Mouse (Mus musculus) E14TG2a.4 (cell line): ENCODE data around the gene Snrpa1.
"Not testable (repeated sequence)": the region's sequence is repeated elsewhere in the genome, so short reads cannot be mapped to it uniquely, and the experiment has no call there.

ENCODE experiments used
- H3K27me3 ChIP-seq: 2 replicates; pipeline ENCODE4 v1.6.1; 2014; ENCODE audit warnings: low read length, control low read depth; ENCODE audit not compliant: insufficient read depth
- H3K36me3 ChIP-seq: 2 replicates; pipeline ENCODE4 v1.6.1; 2014; ENCODE audit warnings: low read length, control low read depth; ENCODE audit not compliant: insufficient read depth
- H3K4me1 ChIP-seq: replicated peaks from 2 replicates; pipeline ENCODE4 v1.6.1; 2014; ENCODE audit warnings: low read depth, low read length, control low read depth
- H3K4me3 ChIP-seq: replicated peaks from 2 replicates; pipeline ENCODE4 v1.5.1; 2014; ENCODE audit warnings: mild to moderate bottlenecking, low read length
- H3K9me3 ChIP-seq: 2 replicates; pipeline ENCODE4 v1.6.1; 2014; ENCODE audit warnings: low read length, control low read depth
- CTCF ChIP-seq: conservative IDR thresholded peaks from 2 replicates; pipeline ENCODE4 v1.5.1; 2014; ENCODE audit warnings: low read length
- NANOG ChIP-seq: IDR thresholded peaks from 2 replicates; pipeline ENCODE4 v1.6.1; 2014; ENCODE audit warnings: borderline replicate concordance, low read length, mixed read lengths
- POU5F1 ChIP-seq: IDR thresholded peaks from 2 replicates; pipeline ENCODE4 v1.6.1; 2014; ENCODE audit warnings: low read length, borderline replicate concordance

The Snrpa1 gene

GRCm38 (mm10) chr7:66043552-66044459, 15.0 kb upstream of the Snrpa1 start, which contains the start of gene Gm45213:
Gene Gm45213, plus strand, starts transcription at chr7:66043602.
- peaks cover 60% of the 10 kb centered on the region for H3K36me3 ChIP-seq
- no peaks in the 10 kb centered on the region for H3K27me3 ChIP-seq
- H3K9me3 ChIP-seq: peaks cover 25% of the 10 kb centered on the region
- no peaks in the 10 kb centered on the region for H3K4me1 ChIP-seq
- TF ChIP-seq NANOG: no peak
- TF ChIP-seq POU5F1: no peak
- TF ChIP-seq CTCF: no peak
- H3K4me3 ChIP-seq: no peak within 1 kb of the TSS

GRCm38 (mm10) chr7:66044617-66045016, 14.2 kb upstream of the Snrpa1 start:
- Histone ChIP-seq H3K36me3 (peaks cover 68% of the 10 kb centered on the region), H3K27me3 (no peaks in the 10 kb centered on the region), H3K4me3 (no peak overlapping the region), H3K4me1 (no peaks in the 10 kb centered on the region), H3K9me3 (peaks cover 25% of the 10 kb centered on the region)
- TF ChIP-seq NANOG (no peak), CTCF (no peak), POU5F1 (no peak)

DNA sequence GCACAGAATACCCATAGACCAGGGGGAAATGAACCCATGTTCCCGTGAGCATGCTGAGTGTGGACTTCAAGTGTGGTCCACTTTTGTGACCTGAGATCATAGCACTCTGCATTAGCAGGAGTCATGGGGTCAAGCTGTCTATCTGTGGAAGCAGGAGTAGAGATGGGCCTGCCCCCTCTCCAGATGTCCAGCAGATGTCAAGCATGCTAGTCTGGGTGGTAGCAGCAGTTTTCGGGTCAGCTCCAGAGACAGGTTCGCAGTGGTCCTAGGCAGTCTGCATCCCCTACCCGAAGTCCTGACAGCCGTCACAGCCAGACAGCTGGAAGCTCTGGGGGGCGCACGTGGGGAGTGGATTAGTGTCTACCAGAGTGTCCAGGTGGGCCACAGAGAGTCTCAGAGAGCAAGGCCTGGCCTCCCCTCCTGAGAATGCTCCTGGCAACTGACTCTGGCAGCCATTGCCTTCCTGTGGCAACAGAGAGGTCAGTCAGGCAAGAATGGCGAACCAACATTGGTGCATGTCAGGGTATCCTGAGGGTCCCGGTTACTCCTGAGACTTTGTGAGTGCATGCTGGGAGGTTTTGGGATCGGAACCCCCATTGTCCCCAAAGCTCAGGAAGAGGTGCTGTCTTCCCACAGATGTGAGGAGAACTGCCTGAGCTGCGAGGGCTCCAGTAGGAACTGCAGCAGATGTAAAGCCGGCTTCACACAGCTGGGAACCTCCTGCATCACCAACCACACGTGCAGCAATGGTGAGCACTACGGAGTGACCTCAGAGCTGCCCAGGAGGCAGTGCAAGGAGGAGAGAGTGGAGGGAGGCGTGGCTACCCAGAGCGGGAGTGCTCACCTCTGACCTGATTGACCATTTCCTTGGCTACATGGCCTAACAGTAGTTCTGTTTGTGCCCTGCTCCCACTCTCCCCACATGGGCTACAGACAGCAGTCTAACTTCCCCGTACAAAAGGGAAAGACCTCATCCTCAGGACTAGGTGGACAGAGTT, 11.6 kb upstream of the Snrpa1 start:
- no peak for TF ChIP-seq NANOG
- TF ChIP-seq CTCF: no peak
- TF ChIP-seq POU5F1: no peak
- no peaks in the 10 kb centered on the region for H3K4me1 ChIP-seq
- H3K4me3 ChIP-seq: no peak overlapping the region
- H3K27me3 ChIP-seq: no peaks in the 10 kb centered on the region
- H3K36me3 ChIP-seq: peaks cover 51% of the 10 kb centered on the region
- H3K9me3 ChIP-seq: 0 out of 2 replicates have a peak, but pooled peaks cover under 1% of the 10 kb centered on the region

GRCm38 (mm10) chr7:66047975-66048374, 10.8 kb upstream of the Snrpa1 start:
- H3K9me3 ChIP-seq: no peaks in the 10 kb centered on the region
- H3K27me3 ChIP-seq: no peaks in the 10 kb centered on the region
- H3K4me1 ChIP-seq: no peaks in the 10 kb centered on the region
- TF ChIP-seq CTCF: no peak
- TF ChIP-seq POU5F1: no peak
- TF ChIP-seq NANOG: no peak
- H3K36me3 ChIP-seq: peaks cover 51% of the 10 kb centered on the region
- H3K4me3 ChIP-seq: no peak overlapping the region

- H3K9me3 ChIP-seq: no peaks in the 10 kb centered on the region
- TF ChIP-seq POU5F1 (no peak), CTCF (no peak), NANOG (no peak)
- H3K4me1 ChIP-seq: no peaks in the 10 kb centered on the region
- H3K27me3 ChIP-seq: no peaks in the 10 kb centered on the region
- H3K4me3 ChIP-seq: no peak overlapping the region
- peaks cover 46% of the 10 kb centered on the region for H3K36me3 ChIP-seq
Observed at GRCm38 (mm10) chr7:66048446-66049230, 10.2 kb upstream of the Snrpa1 start.

DNA sequence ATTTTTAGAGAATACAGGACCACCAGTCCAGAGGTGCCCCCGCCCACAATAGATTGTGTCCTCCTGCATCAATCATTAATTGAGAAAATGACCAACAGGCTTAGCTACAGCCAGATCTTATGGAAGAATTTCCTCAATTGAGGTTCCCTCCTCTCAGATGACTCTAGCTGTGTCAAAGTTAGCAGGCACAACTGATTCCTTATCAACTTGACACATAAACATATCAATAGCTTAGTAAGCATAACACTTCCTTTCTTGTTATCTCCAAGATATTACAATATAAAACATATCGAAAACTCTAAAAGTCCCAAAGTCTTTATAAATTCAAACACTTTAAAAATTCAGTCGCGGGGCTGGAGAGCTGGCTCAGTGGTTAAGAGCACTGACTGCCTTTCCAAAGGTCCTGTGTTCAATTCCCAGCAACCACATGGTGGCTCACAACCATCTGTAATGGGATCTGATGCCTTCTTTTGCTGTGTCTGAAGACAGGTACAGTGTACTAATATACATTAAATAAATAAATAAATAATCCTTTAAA, 4.8 kb upstream of the Snrpa1 start:
- TF ChIP-seq POU5F1 (no peak), NANOG (no peak), CTCF (no peak)
- Histone ChIP-seq H3K4me1 (no peaks in the 10 kb centered on the region), H3K27me3 (no peaks in the 10 kb centered on the region), H3K9me3 (no peaks in the 10 kb centered on the region), H3K4me3 (no peak overlapping the region), H3K36me3 (peaks cover 12% of the 10 kb centered on the region)

DNA sequence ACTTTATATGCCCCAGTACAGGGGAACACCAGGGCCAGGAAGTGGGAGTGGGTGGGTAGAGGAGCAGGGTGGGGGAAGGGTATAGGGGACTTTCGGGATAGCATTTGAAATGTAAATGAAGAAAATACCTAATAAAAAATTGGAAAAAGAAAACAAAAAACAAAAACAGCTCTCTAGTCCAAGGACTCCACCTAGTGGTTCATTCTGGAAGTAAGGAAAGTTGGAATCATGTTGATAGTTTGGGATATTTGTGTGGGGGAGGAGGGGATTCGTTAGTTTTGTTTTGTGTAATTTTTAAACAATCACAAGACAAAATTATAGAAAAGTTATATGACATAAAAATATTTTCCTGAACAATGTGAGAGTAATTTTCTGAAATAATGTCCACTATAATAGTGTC, 3.4 kb upstream of the Snrpa1 start:
- H3K9me3 ChIP-seq, H3K4me3 ChIP-seq, H3K36me3 ChIP-seq, H3K27me3 ChIP-seq, H3K4me1 ChIP-seq: not testable (repeated sequence)
- peak; percentile 54 for TF ChIP-seq CTCF
